Mouse (Mus musculus): ENCODE measurements at regions not wholly inside any gene's neighbourhood (a gene's known extent, or its start where the extent isn't known, plus 50 kb on each side); places are given as distances from the start of the nearest gene placed in this dataset.

GRCm38 (mm10) chr13:37587911-37588310 lies 190.3 kb upstream of the Rreb1 start:
- Histone ChIP-seq H3K4me3 (ENCODE audit: control insufficient read depth, low read depth, low read length) (no peak overlapping the region), H3K27me3 (ENCODE audit: control insufficient read depth, insufficient read depth, low read length) (no peaks in the 10 kb centered on the region), H3K4me1 (ENCODE audit: control insufficient read depth, insufficient read depth, low read length) (peaks cover 7% of the 10 kb centered on the region), H3K36me3 (ENCODE audit: control insufficient read depth, insufficient read depth, low read length) (no peaks in the 10 kb centered on the region), H3K27ac (ENCODE audit: control insufficient read depth, insufficient read depth, low read depth, low read length) (no peak overlapping the region)
- TF ChIP-seq POLR2A (IDR thresholded peaks at IDR 0.05; ENCODE audit: control insufficient read depth, low read depth, low read length): no peak
- TF ChIP-seq CTCF (IDR thresholded peaks at IDR 0.05; ENCODE audit: control insufficient read depth, insufficient read depth, insufficient replicate concordance, low read depth, low read length): no peak

DNA sequence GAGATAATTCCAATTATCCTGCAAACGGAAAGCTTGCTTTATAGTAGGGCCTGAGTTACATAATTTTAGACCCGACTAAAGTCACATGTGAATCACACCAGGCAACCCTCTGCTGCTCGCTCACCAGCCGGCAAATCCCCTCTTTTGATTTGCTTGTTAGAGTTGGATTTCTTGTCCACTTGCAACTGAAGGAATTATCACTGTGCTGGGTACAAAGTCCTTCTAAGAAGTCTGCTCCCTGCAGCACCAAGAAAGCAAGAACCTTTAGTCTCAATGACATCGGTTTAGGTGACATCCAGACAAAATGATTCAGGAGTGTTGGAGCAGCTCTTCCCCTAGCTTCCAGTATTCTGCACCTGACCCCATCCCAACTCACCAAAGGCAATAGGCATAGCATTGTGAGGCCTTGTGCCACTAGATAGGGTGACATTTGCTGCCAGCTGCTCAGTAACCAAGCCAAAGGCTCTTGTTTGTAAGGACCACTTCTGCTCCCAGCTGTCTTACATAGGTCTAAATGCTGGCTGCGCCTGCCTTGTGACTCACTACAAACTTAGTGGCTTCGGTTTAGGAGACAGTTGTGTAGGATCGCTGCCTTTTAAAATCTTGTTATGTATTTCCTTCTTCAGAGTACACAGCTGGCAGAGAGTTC lies 189.5 kb upstream of the Rreb1 start:
- Histone ChIP-seq H3K27ac (ENCODE audit: control insufficient read depth, insufficient read depth, low read depth, low read length) (no peak overlapping the region), H3K27me3 (ENCODE audit: control insufficient read depth, insufficient read depth, low read length) (no peaks in the 10 kb centered on the region), H3K4me3 (ENCODE audit: control insufficient read depth, low read depth, low read length) (no peak overlapping the region), H3K36me3 (ENCODE audit: control insufficient read depth, insufficient read depth, low read length) (no peaks in the 10 kb centered on the region), H3K4me1 (ENCODE audit: control insufficient read depth, insufficient read depth, low read length) (peaks cover 7% of the 10 kb centered on the region)
- TF ChIP-seq POLR2A (IDR thresholded peaks at IDR 0.05; ENCODE audit: control insufficient read depth, low read depth, low read length): no peak
- no peak for TF ChIP-seq CTCF (IDR thresholded peaks at IDR 0.05; ENCODE audit: control insufficient read depth, insufficient read depth, insufficient replicate concordance, low read depth, low read length)

- Histone ChIP-seq H3K27ac (ENCODE audit: control insufficient read depth, insufficient read depth, low read depth, low read length) (no peak overlapping the region), H3K27me3 (ENCODE audit: control insufficient read depth, insufficient read depth, low read length) (no peaks in the 10 kb centered on the region), H3K4me1 (ENCODE audit: control insufficient read depth, insufficient read depth, low read length) (peaks cover 7% of the 10 kb centered on the region), H3K36me3 (ENCODE audit: control insufficient read depth, insufficient read depth, low read length) (no peaks in the 10 kb centered on the region), H3K4me3 (ENCODE audit: control insufficient read depth, low read depth, low read length) (no peak overlapping the region)
- TF ChIP-seq CTCF (IDR thresholded peaks at IDR 0.05; ENCODE audit: control insufficient read depth, insufficient read depth, insufficient replicate concordance, low read depth, low read length) (no peak), POLR2A (IDR thresholded peaks at IDR 0.05; ENCODE audit: control insufficient read depth, low read depth, low read length) (no peak)
Measured at GRCm38 (mm10) chr13:37592149-37592548, 186.1 kb upstream of the Rreb1 start.

- no peak for TF ChIP-seq CTCF (IDR thresholded peaks at IDR 0.05; ENCODE audit: control insufficient read depth, insufficient read depth, insufficient replicate concordance, low read depth, low read length)
- no peak for TF ChIP-seq POLR2A (IDR thresholded peaks at IDR 0.05; ENCODE audit: control insufficient read depth, low read depth, low read length)
- peak overlapping the region; percentile 16; the same call in 1 of the 2 replicates for H3K27ac ChIP-seq (ENCODE audit: control insufficient read depth, insufficient read depth, low read depth, low read length)
- H3K36me3 ChIP-seq (ENCODE audit: control insufficient read depth, insufficient read depth, low read length): no peaks in the 10 kb centered on the region
- H3K4me1 ChIP-seq (ENCODE audit: control insufficient read depth, insufficient read depth, low read length): peaks cover 7% of the 10 kb centered on the region
- no peak overlapping the region for H3K4me3 ChIP-seq (ENCODE audit: control insufficient read depth, low read depth, low read length)
- H3K27me3 ChIP-seq (ENCODE audit: control insufficient read depth, insufficient read depth, low read length): no peaks in the 10 kb centered on the region
Measured at GRCm38 (mm10) chr13:37595196-37595595, 183.0 kb upstream of the Rreb1 start.

GRCm38 (mm10) chr13:37597575-37597974 lies 180.6 kb upstream of the Rreb1 start:
- H3K4me3 ChIP-seq (ENCODE audit: control insufficient read depth, low read depth, low read length): no peak overlapping the region
- TF ChIP-seq CTCF (IDR thresholded peaks at IDR 0.05; ENCODE audit: control insufficient read depth, insufficient read depth, insufficient replicate concordance, low read depth, low read length) (no peak), POLR2A (IDR thresholded peaks at IDR 0.05; ENCODE audit: control insufficient read depth, low read depth, low read length) (no peak)
- H3K27ac ChIP-seq (ENCODE audit: control insufficient read depth, insufficient read depth, low read depth, low read length): no peak overlapping the region
- no peaks in the 10 kb centered on the region for H3K27me3 ChIP-seq (ENCODE audit: control insufficient read depth, insufficient read depth, low read length)
- no peaks in the 10 kb centered on the region for H3K36me3 ChIP-seq (ENCODE audit: control insufficient read depth, insufficient read depth, low read length)
- no peaks in the 10 kb centered on the region for H3K4me1 ChIP-seq (ENCODE audit: control insufficient read depth, insufficient read depth, low read length)

DNA sequence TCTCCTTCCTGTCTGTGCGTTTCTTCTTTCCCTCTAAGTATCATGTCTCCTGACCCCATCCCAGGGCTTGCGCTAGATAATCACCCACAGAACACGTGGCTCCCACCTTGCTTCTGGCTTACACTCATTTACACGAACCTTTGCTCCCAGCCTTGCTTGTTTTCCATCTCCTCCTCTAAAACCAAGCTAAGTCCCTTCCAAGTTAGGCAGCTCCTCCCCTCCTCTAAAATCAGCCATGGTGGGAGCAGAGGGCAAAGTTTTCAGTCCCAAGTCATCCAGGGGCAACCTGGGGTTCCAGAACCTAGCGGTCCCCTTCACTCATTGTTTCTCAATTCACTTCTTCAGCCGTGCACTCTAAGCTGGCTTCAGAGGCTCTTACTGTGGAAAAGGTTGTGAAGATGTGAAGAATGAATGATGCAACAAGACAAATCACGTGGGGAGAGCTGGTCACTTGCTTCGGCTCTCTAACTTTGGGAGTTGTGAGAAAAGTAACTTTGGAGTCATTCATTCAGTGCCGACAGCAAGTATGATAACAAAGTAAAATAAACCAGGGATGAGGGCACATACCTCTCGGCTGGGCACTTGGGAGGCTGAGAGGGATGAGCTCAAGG lies 179.9 kb upstream of the Rreb1 start:
- no peak overlapping the region for H3K27ac ChIP-seq (ENCODE audit: control insufficient read depth, insufficient read depth, low read depth, low read length)
- H3K4me1 ChIP-seq (ENCODE audit: control insufficient read depth, insufficient read depth, low read length): no peaks in the 10 kb centered on the region
- H3K36me3 ChIP-seq (ENCODE audit: control insufficient read depth, insufficient read depth, low read length): no peaks in the 10 kb centered on the region
- H3K4me3 ChIP-seq (ENCODE audit: control insufficient read depth, low read depth, low read length): no peak overlapping the region
- no peaks in the 10 kb centered on the region for H3K27me3 ChIP-seq (ENCODE audit: control insufficient read depth, insufficient read depth, low read length)
- TF ChIP-seq POLR2A (IDR thresholded peaks at IDR 0.05; ENCODE audit: control insufficient read depth, low read depth, low read length): no peak
- no peak for TF ChIP-seq CTCF (IDR thresholded peaks at IDR 0.05; ENCODE audit: control insufficient read depth, insufficient read depth, insufficient replicate concordance, low read depth, low read length)

DNA sequence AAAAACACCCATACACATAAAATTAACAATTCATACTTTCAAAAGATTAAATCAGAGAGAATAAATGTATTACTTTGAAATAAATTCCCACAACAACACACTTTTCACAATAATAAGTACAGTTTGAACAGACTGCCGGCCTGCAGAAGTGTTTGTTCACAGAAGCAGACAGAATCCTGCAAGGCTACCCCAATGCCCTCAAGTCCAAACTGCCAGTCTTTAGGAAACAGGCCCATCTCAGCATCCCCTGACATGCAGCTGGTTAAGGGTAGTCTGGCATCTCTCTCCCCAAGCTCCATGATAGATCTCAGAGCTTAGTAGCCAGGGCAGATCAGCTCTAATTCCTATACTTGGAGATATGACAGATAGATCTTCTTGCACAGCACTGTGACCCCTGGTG lies 178.5 kb upstream of the Rreb1 start:
- Histone ChIP-seq H3K4me3 (ENCODE audit: control insufficient read depth, low read depth, low read length) (no peak overlapping the region), H3K36me3 (ENCODE audit: control insufficient read depth, insufficient read depth, low read length) (no peaks in the 10 kb centered on the region), H3K27ac (ENCODE audit: control insufficient read depth, insufficient read depth, low read depth, low read length) (no peak overlapping the region), H3K4me1 (ENCODE audit: control insufficient read depth, insufficient read depth, low read length) (no peaks in the 10 kb centered on the region), H3K27me3 (ENCODE audit: control insufficient read depth, insufficient read depth, low read length) (no peaks in the 10 kb centered on the region)
- TF ChIP-seq POLR2A (IDR thresholded peaks at IDR 0.05; ENCODE audit: control insufficient read depth, low read depth, low read length) (no peak), CTCF (IDR thresholded peaks at IDR 0.05; ENCODE audit: control insufficient read depth, insufficient read depth, insufficient replicate concordance, low read depth, low read length) (no peak)

Data from testis, adult 2 months (tissue).